Mouse (Mus musculus): ENCODE results near the gene Klc4. TPM values are rescaled to one million over a fixed set of nuclear protein-coding genes. Genes with fewer than 3 reads are reported as not detected.

The Klc4 gene
- polyA plus RNA-seq, 1 experiment from 2014 or later: 32.3 TPM

- Histone ChIP-seq H3K9ac (replicated peaks) (peak within 1 kb of the TSS; percentile 91), H3K4me1 (peaks cover 54% of the 10 kb centered on the region), H3K4me2 (peak within 1 kb of the TSS; percentile 87), H3K27me3 (replicated peaks) (no peaks in the 10 kb centered on the region), H3K27ac (replicated peaks) (peak within 1 kb of the TSS; percentile 98), H3K36me3 (peaks cover 34% of the 10 kb centered on the region), H3K9me3 (replicated peaks) (no peaks in the 10 kb centered on the region), H3K4me3 (replicated peaks) (peak within 1 kb of the TSS; percentile 72)
- under 1% methylated on average over 57 of the region's 58 CpGs for WGBS
- ATAC-seq (ENCODE audit: low FRiP score): peak; percentile 94
These were observed 4.6 kb upstream of the Klc4 start, which contains the start of gene Cul7 for GRCm38 (mm10) chr17:46650232-46651031. TSS of gene Cul7 (plus strand) at chr17:46650337.

- Histone ChIP-seq H3K4me2 (peak overlapping the region; percentile 87), H3K9me3 (replicated peaks) (no peaks in the 10 kb centered on the region), H3K9ac (replicated peaks) (peak overlapping the region; percentile 91), H3K36me3 (peaks cover 31% of the 10 kb centered on the region), H3K27ac (replicated peaks) (peak overlapping the region; percentile 98), H3K4me3 (replicated peaks) (peak overlapping the region; percentile 72), H3K27me3 (replicated peaks) (no peaks in the 10 kb centered on the region), H3K4me1 (peaks cover 58% of the 10 kb centered on the region)
- ATAC-seq (ENCODE audit: low FRiP score): no peak
- 29% methylated on average over 15 of the region's 15 CpGs for WGBS
These were observed 4.0 kb upstream of the Klc4 start for GRCm38 (mm10) chr17:46649811-46650210.

- Histone ChIP-seq H3K36me3 (peaks cover 17% of the 10 kb centered on the region), H3K4me3 (replicated peaks) (no peak overlapping the region), H3K9ac (replicated peaks) (no peak overlapping the region), H3K9me3 (replicated peaks) (no peaks in the 10 kb centered on the region), H3K27ac (replicated peaks) (no peak overlapping the region), H3K4me2 (no peak overlapping the region), H3K4me1 (peaks cover 69% of the 10 kb centered on the region), H3K27me3 (replicated peaks) (no peaks in the 10 kb centered on the region)
- ATAC-seq (ENCODE audit: low FRiP score): no peak
- WGBS: 94% methylated on average over 9 of the region's 9 CpGs
These were observed 2.6 kb upstream of the Klc4 start for GRCm38 (mm10) chr17:46648436-46648835.

GRCm38 (mm10) chr17:46647279-46647678 lies 1.5 kb upstream of the Klc4 start:
- Histone ChIP-seq H3K4me1 (peaks cover 59% of the 10 kb centered on the region), H3K9me3 (replicated peaks) (no peaks in the 10 kb centered on the region), H3K27me3 (replicated peaks) (no peaks in the 10 kb centered on the region), H3K4me2 (peak overlapping the region; percentile 69; the same call in 1 of the 2 replicates), H3K4me3 (replicated peaks) (no peak overlapping the region), H3K27ac (replicated peaks) (no peak overlapping the region), H3K9ac (replicated peaks) (0 out of 2 replicates have a peak overlapping the region, but pooled peaks have one; percentile 88), H3K36me3 (peaks cover 12% of the 10 kb centered on the region)
- 94% methylated on average over 7 of the region's 7 CpGs for WGBS
- no peak for ATAC-seq (ENCODE audit: low FRiP score)

- peak overlapping the region; percentile 83 for H3K4me3 ChIP-seq (replicated peaks)
- H3K9me3 ChIP-seq (replicated peaks): no peaks in the 10 kb centered on the region
- peak overlapping the region; percentile 95 for H3K27ac ChIP-seq (replicated peaks)
- peak overlapping the region; percentile 88 for H3K9ac ChIP-seq (replicated peaks)
- no peaks in the 10 kb centered on the region for H3K27me3 ChIP-seq (replicated peaks)
- under 1% methylated on average over 19 of the region's 19 CpGs for WGBS
- peaks cover 20% of the 10 kb centered on the region for H3K36me3 ChIP-seq
- H3K4me1 ChIP-seq: peaks cover 49% of the 10 kb centered on the region
- H3K4me2 ChIP-seq: peak overlapping the region; percentile 69
- no peak; the same call in 1 of the 2 replicates for ATAC-seq (ENCODE audit: low FRiP score)
These were observed 470 bp upstream of the Klc4 start for GRCm38 (mm10) chr17:46646322-46646662.

GRCm38 (mm10) chr17:46644916-46645475 lies 826 bp downstream of the Klc4 start:
- H3K4me1 ChIP-seq: peaks cover 40% of the 10 kb centered on the region
- 13% methylated on average over 11 of the region's 11 CpGs for WGBS
- peak overlapping the region; percentile 83 for H3K4me3 ChIP-seq (replicated peaks)
- peaks cover 30% of the 10 kb centered on the region for H3K36me3 ChIP-seq
- peak overlapping the region; percentile 86 for H3K4me2 ChIP-seq
- ATAC-seq (ENCODE audit: low FRiP score): no peak; the same call in 1 of the 2 replicates
- H3K27me3 ChIP-seq (replicated peaks): no peaks in the 10 kb centered on the region
- H3K9ac ChIP-seq (replicated peaks): peak overlapping the region; percentile 69
- H3K27ac ChIP-seq (replicated peaks): peak overlapping the region; percentile 64
- no peaks in the 10 kb centered on the region for H3K9me3 ChIP-seq (replicated peaks)

GRCm38 (mm10) chr17:46644152-46644805 lies 1.5 kb downstream of the Klc4 start:
- peak overlapping the region; percentile 83 for H3K4me3 ChIP-seq (replicated peaks)

GRCm38 (mm10) chr17:46642060-46642459 lies 3.8 kb downstream of the Klc4 start:
- WGBS: 91% methylated on average over 17 of the region's 17 CpGs
- peaks cover 34% of the 10 kb centered on the region for H3K36me3 ChIP-seq
- ATAC-seq (ENCODE audit: low FRiP score): no peak

More at GRCm38 (mm10) chr17:46644152-46644805, 1.5 kb downstream of the Klc4 start:
- H3K9ac ChIP-seq (replicated peaks): peak overlapping the region; percentile 69
- H3K36me3 ChIP-seq: peaks cover 37% of the 10 kb centered on the region
- peaks cover 33% of the 10 kb centered on the region for H3K4me1 ChIP-seq
- 89% methylated on average over 12 of the region's 12 CpGs for WGBS
- no peaks in the 10 kb centered on the region for H3K9me3 ChIP-seq (replicated peaks)
- no peaks in the 10 kb centered on the region for H3K27me3 ChIP-seq (replicated peaks)
- no peak overlapping the region for H3K27ac ChIP-seq (replicated peaks)
- H3K4me2 ChIP-seq: peak overlapping the region; percentile 86
- no peak for ATAC-seq (ENCODE audit: low FRiP score)

GRCm38 (mm10) chr17:46639929-46640328 lies 5.9 kb downstream of the Klc4 start:
- Histone ChIP-seq H3K4me2 (no peak overlapping the region), H3K9ac (replicated peaks) (no peak overlapping the region), H3K4me3 (replicated peaks) (no peak overlapping the region), H3K27me3 (replicated peaks) (no peaks in the 10 kb centered on the region), H3K4me1 (peaks cover 26% of the 10 kb centered on the region), H3K36me3 (peaks cover 38% of the 10 kb centered on the region), H3K27ac (replicated peaks) (no peak overlapping the region), H3K9me3 (replicated peaks) (no peaks in the 10 kb centered on the region)
- WGBS: 81% methylated on average over 9 of the region's 9 CpGs
- no peak for ATAC-seq (ENCODE audit: low FRiP score)

More at GRCm38 (mm10) chr17:46642060-46642459, 3.8 kb downstream of the Klc4 start:
- Histone ChIP-seq H3K4me3 (replicated peaks) (no peak overlapping the region), H3K27ac (replicated peaks) (no peak overlapping the region), H3K9me3 (replicated peaks) (no peaks in the 10 kb centered on the region), H3K9ac (replicated peaks) (no peak overlapping the region), H3K4me2 (no peak overlapping the region), H3K27me3 (replicated peaks) (no peaks in the 10 kb centered on the region), H3K4me1 (peaks cover 31% of the 10 kb centered on the region)

- H3K27me3 ChIP-seq (replicated peaks): no peaks in the 10 kb centered on the region
- no peak overlapping the region for H3K27ac ChIP-seq (replicated peaks)
- 13% methylated on average over 15 of the region's 15 CpGs for WGBS
- no peak overlapping the region for H3K9ac ChIP-seq (replicated peaks)
- peak; percentile 35 for ATAC-seq (ENCODE audit: low FRiP score)
- peaks cover 10% of the 10 kb centered on the region; the same call in 1 of the 2 replicates for H3K4me1 ChIP-seq
- no peaks in the 10 kb centered on the region for H3K9me3 ChIP-seq (replicated peaks)
- peak overlapping the region; percentile 38 for H3K4me2 ChIP-seq
- H3K4me3 ChIP-seq (replicated peaks): no peak overlapping the region
- H3K36me3 ChIP-seq: peaks cover 49% of the 10 kb centered on the region
These were observed 8.8 kb downstream of the Klc4 start for GRCm38 (mm10) chr17:46636831-46637523.

Data from neural tube, embryonic 15.5 days (tissue).